Mouse (Mus musculus): Measurements from ENCODE around the gene Gm45021. TPM values are rescaled to one million over a fixed set of nuclear protein-coding genes. Genes with fewer than 3 reads are reported as not detected.
"Not testable (repeated sequence)": the region's sequence is repeated elsewhere in the genome, so short reads cannot be mapped to it uniquely, and the experiment has no call there.

The Gm45021 gene
- total and polyA plus RNA-seq, 2 experiments from 2014 or later: not detected

- TF ChIP-seq CTCF (IDR thresholded peaks at IDR 0.05; ENCODE audit: low read depth): no peak
- H3K27ac ChIP-seq: no peak overlapping the region
- H3K36me3 ChIP-seq (ENCODE audit: insufficient read depth, low read length): no peaks in the 10 kb centered on the region
- no peaks in the 10 kb centered on the region for H3K4me1 ChIP-seq (ENCODE audit: insufficient read depth, low read length)
- no peak overlapping the region for H3K4me2 ChIP-seq (ENCODE audit: low read depth, low read length)
- 52% methylated on average over 2 of the region's 2 CpGs for WGBS
- ATAC-seq: no peak
- no peak for DNase-seq (ENCODE audit: low spot score)
- H3K9ac ChIP-seq (replicated peaks; ENCODE audit: low read length): no peak overlapping the region
- no peaks in the 10 kb centered on the region for H3K27me3 ChIP-seq (ENCODE audit: insufficient read depth, low read length)
- no peaks in the 10 kb centered on the region for H3K9me3 ChIP-seq (ENCODE audit: low read length)
- H3K4me3 ChIP-seq (ENCODE audit: low read length): no peak overlapping the region
Measured at GRCm38 (mm10) chr6:48608124-48608523, 18.7 kb downstream of the Gm45021 start.

GRCm38 (mm10) chr6:48609512-48609911 lies 20.1 kb downstream of the Gm45021 start:
- H3K4me3 ChIP-seq (ENCODE audit: low read length): no peak overlapping the region
- peaks cover 8% of the 10 kb centered on the region; the same call in 1 of the 2 replicates for H3K36me3 ChIP-seq (ENCODE audit: insufficient read depth, low read length)
- 46% methylated on average over 7 of the region's 7 CpGs for WGBS
- H3K9me3 ChIP-seq (ENCODE audit: low read length): no peaks in the 10 kb centered on the region
- H3K27me3 ChIP-seq (ENCODE audit: insufficient read depth, low read length): no peaks in the 10 kb centered on the region
- no peak overlapping the region for H3K9ac ChIP-seq (replicated peaks; ENCODE audit: low read length)
- TF ChIP-seq CTCF (IDR thresholded peaks at IDR 0.05; ENCODE audit: low read depth): no peak
- H3K4me1 ChIP-seq (ENCODE audit: insufficient read depth, low read length): no peaks in the 10 kb centered on the region
- H3K27ac ChIP-seq: no peak overlapping the region
- no peak for ATAC-seq
- no peak for DNase-seq (ENCODE audit: low spot score)
- no peak overlapping the region for H3K4me2 ChIP-seq (ENCODE audit: low read depth, low read length)

GRCm38 (mm10) chr6:48610657-48611056 lies 21.2 kb downstream of the Gm45021 start:
- peak; percentile 35 for TF ChIP-seq CTCF (IDR thresholded peaks at IDR 0.05; ENCODE audit: low read depth)
- Histone ChIP-seq H3K27me3 (ENCODE audit: insufficient read depth, low read length) (no peaks in the 10 kb centered on the region), H3K36me3 (ENCODE audit: insufficient read depth, low read length) (peaks cover 8% of the 10 kb centered on the region; the same call in 1 of the 2 replicates), H3K9me3 (ENCODE audit: low read length) (no peaks in the 10 kb centered on the region), H3K4me3 (ENCODE audit: low read length) (no peak overlapping the region), H3K27ac (no peak overlapping the region), H3K4me2 (ENCODE audit: low read depth, low read length) (no peak overlapping the region), H3K9ac (replicated peaks; ENCODE audit: low read length) (no peak overlapping the region), H3K4me1 (ENCODE audit: insufficient read depth, low read length) (no peaks in the 10 kb centered on the region)
- ATAC-seq (no peak), DNase-seq (ENCODE audit: low spot score) (no peak)
- WGBS: 62% methylated on average over 3 of the region's 3 CpGs

- WGBS: 88% methylated on average over 4 of the region's 4 CpGs
Measured at GRCm38 (mm10) chr6:48613464-48613863, 24.1 kb downstream of the Gm45021 start.

GRCm38 (mm10) chr6:48614756-48615155 lies 25.3 kb downstream of the Gm45021 start:
- ATAC-seq: no peak
- no peak overlapping the region for H3K4me2 ChIP-seq (ENCODE audit: low read depth, low read length)
- 95% methylated on average over 5 of the region's 5 CpGs for WGBS
- H3K9ac ChIP-seq (replicated peaks; ENCODE audit: low read length): no peak overlapping the region
- no peak overlapping the region for H3K27ac ChIP-seq
- no peak overlapping the region for H3K4me3 ChIP-seq (ENCODE audit: low read length)
- DNase-seq (ENCODE audit: low spot score): no peak
- H3K9me3 ChIP-seq (ENCODE audit: low read length): no peaks in the 10 kb centered on the region
- TF ChIP-seq CTCF (IDR thresholded peaks at IDR 0.05; ENCODE audit: low read depth): no peak
- H3K27me3 ChIP-seq (ENCODE audit: insufficient read depth, low read length): no peaks in the 10 kb centered on the region
- no peaks in the 10 kb centered on the region for H3K4me1 ChIP-seq (ENCODE audit: insufficient read depth, low read length)
- H3K36me3 ChIP-seq (ENCODE audit: insufficient read depth, low read length): peaks cover 17% of the 10 kb centered on the region

More at GRCm38 (mm10) chr6:48613464-48613863, 24.1 kb downstream of the Gm45021 start:
- no peak overlapping the region for H3K9ac ChIP-seq (replicated peaks; ENCODE audit: low read length)
- DNase-seq (ENCODE audit: low spot score): no peak
- no peaks in the 10 kb centered on the region for H3K27me3 ChIP-seq (ENCODE audit: insufficient read depth, low read length)
- no peak for TF ChIP-seq CTCF (IDR thresholded peaks at IDR 0.05; ENCODE audit: low read depth)
- peaks cover 8% of the 10 kb centered on the region; the same call in 1 of the 2 replicates for H3K36me3 ChIP-seq (ENCODE audit: insufficient read depth, low read length)
- no peak overlapping the region for H3K4me2 ChIP-seq (ENCODE audit: low read depth, low read length)
- H3K27ac ChIP-seq: no peak overlapping the region
- H3K4me3 ChIP-seq (ENCODE audit: low read length): no peak overlapping the region
- no peak for ATAC-seq
- no peaks in the 10 kb centered on the region for H3K9me3 ChIP-seq (ENCODE audit: low read length)
- H3K4me1 ChIP-seq (ENCODE audit: insufficient read depth, low read length): no peaks in the 10 kb centered on the region

GRCm38 (mm10) chr6:48620031-48620430 lies 30.6 kb downstream of the Gm45021 start:
- no peaks in the 10 kb centered on the region for H3K27me3 ChIP-seq (ENCODE audit: insufficient read depth, low read length)
- H3K36me3 ChIP-seq (ENCODE audit: insufficient read depth, low read length): peaks cover 21% of the 10 kb centered on the region
- WGBS: 96% methylated on average over 30 of the region's 30 CpGs
- TF ChIP-seq CTCF (IDR thresholded peaks at IDR 0.05; ENCODE audit: low read depth): no peak
- H3K4me2 ChIP-seq (ENCODE audit: low read depth, low read length): no peak overlapping the region
- H3K9me3 ChIP-seq (ENCODE audit: low read length): no peaks in the 10 kb centered on the region
- no peak overlapping the region for H3K27ac ChIP-seq
- DNase-seq (ENCODE audit: low spot score) (no peak), ATAC-seq (no peak)
- H3K4me1 ChIP-seq (ENCODE audit: insufficient read depth, low read length): no peaks in the 10 kb centered on the region
- H3K9ac ChIP-seq (replicated peaks; ENCODE audit: low read length): no peak overlapping the region
- H3K4me3 ChIP-seq (ENCODE audit: low read length): no peak overlapping the region

GRCm38 (mm10) chr6:48622186-48622843 lies 32.9 kb downstream of the Gm45021 start:
- peaks cover 21% of the 10 kb centered on the region for H3K36me3 ChIP-seq (ENCODE audit: insufficient read depth, low read length)
- not testable (repeated sequence) for H3K4me2 ChIP-seq (ENCODE audit: low read depth, low read length); H3K9me3 ChIP-seq (ENCODE audit: low read length); H3K4me1 ChIP-seq (ENCODE audit: insufficient read depth, low read length); ATAC-seq; DNase-seq (ENCODE audit: low spot score); H3K27me3 ChIP-seq (ENCODE audit: insufficient read depth, low read length); H3K4me3 ChIP-seq (ENCODE audit: low read length); H3K9ac ChIP-seq (replicated peaks; ENCODE audit: low read length); H3K27ac ChIP-seq
- 87% methylated on average over 8 of the region's 8 CpGs for WGBS

Measured in hindbrain, postnatal 0 days (tissue).